Mouse (Mus musculus): ENCODE measurements around the gene Hkdc1. TPM values are rescaled to one million over a fixed set of nuclear protein-coding genes. Genes with fewer than 3 reads are reported as not detected.

Gene Hkdc1
- total and polyA plus RNA-seq, 2 experiments from 2014 or later, result 0.44 to 0.46 TPM

- Histone ChIP-seq H3K4me1 (ENCODE audit: insufficient read depth, low read length) (no peaks in the 10 kb centered on the region), H3K27ac (ENCODE audit: low read depth, low read length) (no peak overlapping the region)
Measured at GRCm38 (mm10) chr10:62410943-62411342, 11.3 kb downstream of the Hkdc1 start.

DNA sequence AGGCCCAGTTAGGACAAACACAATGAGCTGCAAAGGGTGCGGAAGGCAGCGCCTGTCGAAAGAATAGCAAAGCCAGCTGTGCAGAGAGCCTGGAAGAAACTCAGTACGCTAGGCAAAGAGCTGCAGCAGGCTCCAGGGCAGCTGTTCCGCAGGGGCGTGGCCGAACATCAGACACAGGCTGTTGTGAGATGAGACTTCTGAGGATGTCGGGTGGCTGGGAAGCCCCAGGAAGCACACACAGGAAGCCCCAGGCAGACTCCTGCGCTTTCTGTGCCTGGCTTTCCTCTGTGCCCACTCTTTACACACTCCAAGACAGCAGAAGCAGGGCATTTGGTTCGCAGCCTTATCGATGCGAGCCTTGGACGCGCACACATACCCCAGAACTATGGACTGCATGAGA is 17.4 kb downstream of the Hkdc1 start:
- no peak for TF ChIP-seq CTCF (IDR thresholded peaks at IDR 0.05)
- Histone ChIP-seq H3K9ac (replicated peaks; ENCODE audit: low read length, poor library complexity, severe bottlenecking) (no peak overlapping the region), H3K4me2 (ENCODE audit: low read depth, low read length, poor library complexity, severe bottlenecking) (peak overlapping the region; percentile 29; the same call in 1 of the 2 replicates), H3K4me1 (ENCODE audit: insufficient read depth, low read length) (no peaks in the 10 kb centered on the region; the same call in 1 of the 2 replicates), H3K36me3 (ENCODE audit: insufficient read depth, low read length) (no peaks in the 10 kb centered on the region), H3K4me3 (ENCODE audit: low read depth, low read length) (0 out of 2 replicates have a peak overlapping the region, but pooled peaks have one; percentile 9), H3K27ac (ENCODE audit: low read depth, low read length) (no peak overlapping the region), H3K9me3 (ENCODE audit: low read length) (no peaks in the 10 kb centered on the region), H3K27me3 (ENCODE audit: insufficient read depth, low read length) (no peaks in the 10 kb centered on the region; the same call in 1 of the 2 replicates)
- ATAC-seq (ENCODE audit: low FRiP score) (no peak), DNase-seq (ENCODE audit: low spot score) (no peak)
- WGBS, result 39% methylated on average over 14 of the region's 14 CpGs

More at GRCm38 (mm10) chr10:62410943-62411342, 11.3 kb downstream of the Hkdc1 start:
- WGBS, result 7% methylated on average over 5 of the region's 5 CpGs
- H3K4me3 ChIP-seq (ENCODE audit: low read depth, low read length), result no peak overlapping the region
- H3K27me3 ChIP-seq (ENCODE audit: insufficient read depth, low read length), result no peaks in the 10 kb centered on the region; the same call in 1 of the 2 replicates
- DNase-seq (ENCODE audit: low spot score) (peak; percentile 82), ATAC-seq (ENCODE audit: low FRiP score) (peak; percentile 56; the same call in 1 of the 2 replicates)
- H3K36me3 ChIP-seq (ENCODE audit: insufficient read depth, low read length), result no peaks in the 10 kb centered on the region
- H3K9me3 ChIP-seq (ENCODE audit: low read length), result no peaks in the 10 kb centered on the region
- no peak overlapping the region for H3K4me2 ChIP-seq (ENCODE audit: low read depth, low read length, poor library complexity, severe bottlenecking)
- H3K9ac ChIP-seq (replicated peaks; ENCODE audit: low read length, poor library complexity, severe bottlenecking), result 0 out of 2 replicates have a peak overlapping the region, but pooled peaks have one; percentile 14
- TF ChIP-seq CTCF (IDR thresholded peaks at IDR 0.05), result peak; percentile 94

GRCm38 (mm10) chr10:62401641-62402111 is 20.6 kb downstream of the Hkdc1 start:
- no peak overlapping the region for H3K9ac ChIP-seq (replicated peaks; ENCODE audit: low read length, poor library complexity, severe bottlenecking)
- no peak overlapping the region for H3K27ac ChIP-seq (ENCODE audit: low read depth, low read length)
- no peak overlapping the region for H3K4me2 ChIP-seq (ENCODE audit: low read depth, low read length, poor library complexity, severe bottlenecking)
- 78% methylated on average over 19 of the region's 19 CpGs for WGBS
- H3K4me3 ChIP-seq (ENCODE audit: low read depth, low read length), result no peak overlapping the region
- TF ChIP-seq CTCF (IDR thresholded peaks at IDR 0.05), result no peak
- no peaks in the 10 kb centered on the region; the same call in 1 of the 2 replicates for H3K27me3 ChIP-seq (ENCODE audit: insufficient read depth, low read length)
- H3K9me3 ChIP-seq (ENCODE audit: low read length), result no peaks in the 10 kb centered on the region
- DNase-seq (ENCODE audit: low spot score) (peak; percentile 24), ATAC-seq (ENCODE audit: low FRiP score) (0 out of 2 replicates have a peak, but pooled peaks have one; percentile 38)
- no peaks in the 10 kb centered on the region; the same call in 1 of the 2 replicates for H3K4me1 ChIP-seq (ENCODE audit: insufficient read depth, low read length)
- H3K36me3 ChIP-seq (ENCODE audit: insufficient read depth, low read length), result no peaks in the 10 kb centered on the region

DNA sequence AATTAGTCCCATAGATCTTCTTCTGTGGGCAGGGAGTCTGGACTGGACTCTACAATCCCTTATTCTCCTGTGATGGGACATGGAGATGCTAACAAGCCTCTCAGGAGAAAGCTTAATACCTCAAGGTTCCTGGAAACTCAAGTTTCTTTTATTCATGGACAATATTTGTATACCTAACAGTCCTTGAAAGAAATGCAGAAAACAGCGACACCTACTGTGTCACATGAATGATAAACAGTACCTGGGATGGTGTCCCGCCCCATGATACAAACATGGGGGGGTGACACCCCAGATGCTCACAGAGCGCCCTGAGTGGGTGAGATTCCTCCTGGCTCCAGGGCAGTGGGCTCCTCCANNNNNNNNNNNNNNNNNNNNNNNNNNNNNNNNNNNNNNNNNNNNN is 39.3 kb downstream of the Hkdc1 start:
- no peak for DNase-seq (ENCODE audit: low spot score)
- no peak overlapping the region for H3K4me2 ChIP-seq (ENCODE audit: low read depth, low read length, poor library complexity, severe bottlenecking)
- no peak for ATAC-seq (ENCODE audit: low FRiP score)
- no peaks in the 10 kb centered on the region for H3K9me3 ChIP-seq (ENCODE audit: low read length)
- H3K9ac ChIP-seq (replicated peaks; ENCODE audit: low read length, poor library complexity, severe bottlenecking), result no peak overlapping the region
- no peak for TF ChIP-seq CTCF (IDR thresholded peaks at IDR 0.05)
- no peak overlapping the region for H3K4me3 ChIP-seq (ENCODE audit: low read depth, low read length)
- H3K27ac ChIP-seq (ENCODE audit: low read depth, low read length), result no peak overlapping the region
- 82% methylated on average over 3 of the region's 3 CpGs for WGBS
- no peaks in the 10 kb centered on the region for H3K4me1 ChIP-seq (ENCODE audit: insufficient read depth, low read length)
- no peaks in the 10 kb centered on the region for H3K27me3 ChIP-seq (ENCODE audit: insufficient read depth, low read length)
- H3K36me3 ChIP-seq (ENCODE audit: insufficient read depth, low read length), result no peaks in the 10 kb centered on the region

GRCm38 (mm10) chr10:62380936-62381335 is 41.4 kb downstream of the Hkdc1 start:
- H3K4me1 ChIP-seq (ENCODE audit: insufficient read depth, low read length), result no peaks in the 10 kb centered on the region
- no peaks in the 10 kb centered on the region for H3K27me3 ChIP-seq (ENCODE audit: insufficient read depth, low read length)
- H3K36me3 ChIP-seq (ENCODE audit: insufficient read depth, low read length), result no peaks in the 10 kb centered on the region
- H3K4me3 ChIP-seq (ENCODE audit: low read depth, low read length), result no peak overlapping the region
- no peak overlapping the region for H3K27ac ChIP-seq (ENCODE audit: low read depth, low read length)
- no peaks in the 10 kb centered on the region for H3K9me3 ChIP-seq (ENCODE audit: low read length)
- ATAC-seq (ENCODE audit: low FRiP score) (no peak), DNase-seq (ENCODE audit: low spot score) (no peak)
- H3K4me2 ChIP-seq (ENCODE audit: low read depth, low read length, poor library complexity, severe bottlenecking), result no peak overlapping the region
- no peak overlapping the region for H3K9ac ChIP-seq (replicated peaks; ENCODE audit: low read length, poor library complexity, severe bottlenecking)
- peak; percentile 41 for TF ChIP-seq CTCF (IDR thresholded peaks at IDR 0.05)

GRCm38 (mm10) chr10:62379808-62380207 is 42.5 kb downstream of the Hkdc1 start, which contains the start of gene Hk1:
TSS of gene Hk1 (minus strand) at chr10:62379908.
- no peak for DNase-seq (ENCODE audit: low spot score)
- Histone ChIP-seq H3K36me3 (ENCODE audit: insufficient read depth, low read length) (no peaks in the 10 kb centered on the region), H3K9ac (replicated peaks; ENCODE audit: low read length, poor library complexity, severe bottlenecking) (no peak within 1 kb of the TSS), H3K4me1 (ENCODE audit: insufficient read depth, low read length) (no peaks in the 10 kb centered on the region), H3K27me3 (ENCODE audit: insufficient read depth, low read length) (no peaks in the 10 kb centered on the region), H3K4me2 (ENCODE audit: low read depth, low read length, poor library complexity, severe bottlenecking) (no peak within 1 kb of the TSS), H3K27ac (ENCODE audit: low read depth, low read length) (no peak within 1 kb of the TSS), H3K4me3 (ENCODE audit: low read depth, low read length) (no peak within 1 kb of the TSS), H3K9me3 (ENCODE audit: low read length) (no peaks in the 10 kb centered on the region)
- no peak for ATAC-seq (ENCODE audit: low FRiP score)
- TF ChIP-seq CTCF (IDR thresholded peaks at IDR 0.05), result no peak
- 88% methylated on average over 1 of the region's 1 CpGs for WGBS

All from midbrain, postnatal 0 days (tissue).